Mouse (Mus musculus) hindbrain, embryonic 16.5 days (tissue): ENCODE data around the gene Trp63. TPM values are rescaled to one million over a fixed set of nuclear protein-coding genes. Genes with fewer than 3 reads are reported as not detected.

ENCODE experiments used
- ATAC-seq: fragments of 200-750 bp; cut with Nextera tagmentation; 2 replicates; pipeline ENCODE4 v1.8.0; 2017; ENCODE audit warnings: moderate TSS enrichment, moderate library complexity
- H3K27ac ChIP-seq: fragments of 300-500 bp; sonication (generic); 2 replicates; pipeline ENCODE4 v1.5.1; 2014; ENCODE audit warnings: low read depth, mild to moderate bottlenecking, control low read depth, low read length, moderate library complexity
- H3K27me3 ChIP-seq: fragments of 300-500 bp; sonication (generic); replicated peaks from 2 replicates; pipeline ENCODE4 v1.6.1; 2014; ENCODE audit warnings: low read length; ENCODE audit not compliant: control insufficient read depth, insufficient read depth
- H3K36me3 ChIP-seq: fragments of 300-500 bp; sonication (generic); 2 replicates; pipeline ENCODE4 v1.6.1; 2014; ENCODE audit warnings: mild to moderate bottlenecking, low read length, moderate library complexity, mixed read lengths; ENCODE audit not compliant: control insufficient read depth, insufficient read depth
- H3K4me1 ChIP-seq: fragments of 300-500 bp; sonication (generic); 2 replicates; pipeline ENCODE4 v1.6.1; 2014; ENCODE audit warnings: low read depth, low read length; ENCODE audit not compliant: control insufficient read depth, insufficient read depth
- H3K4me2 ChIP-seq: fragments of 300-500 bp; sonication (generic); 2 replicates; pipeline ENCODE4 v1.6.1; 2014; ENCODE audit warnings: mild to moderate bottlenecking, low read length, control low read depth, moderate library complexity
- H3K4me3 ChIP-seq: fragments of 300-500 bp; sonication (generic); 2 replicates; pipeline ENCODE4 v1.5.1; 2014; ENCODE audit warnings: mild to moderate bottlenecking, low read length, control low read depth, moderate library complexity
- H3K9ac ChIP-seq: fragments of 300-500 bp; sonication (generic); 2 replicates; pipeline ENCODE4 v1.6.1; 2014; ENCODE audit warnings: low read depth, mild to moderate bottlenecking, control low read depth, low read length, moderate library complexity
- H3K9me3 ChIP-seq: fragments of 300-500 bp; sonication (generic); 2 replicates; pipeline ENCODE4 v1.6.1; 2014; ENCODE audit warnings: mild to moderate bottlenecking, low read length, moderate library complexity; ENCODE audit not compliant: control insufficient read depth
- WGBS: fragments of 180-500 bp; shearing (Covaris S2); extraction: QIAGEN DNeasy Blood & Tissue Kit; methylation state at CpG from one replicate; pipeline ENCODE4 v1.1.7; 2014; 5-methylcytosine and 5-hydroxymethylcytosine counted together
- polyA plus RNA-seq: library from polyadenylated mRNA; unstranded; fragments of >200 nt; fragmentation: Nextera tagmentation; extraction: Ambion mirVana; gene quantifications from 2 replicates; pipeline ENCODE4 v1.2.1, GENCODE M21; 2015

The Trp63 gene
- polyA plus RNA-seq, 1 experiment from 2014 or later, result 0.18 TPM

DNA sequence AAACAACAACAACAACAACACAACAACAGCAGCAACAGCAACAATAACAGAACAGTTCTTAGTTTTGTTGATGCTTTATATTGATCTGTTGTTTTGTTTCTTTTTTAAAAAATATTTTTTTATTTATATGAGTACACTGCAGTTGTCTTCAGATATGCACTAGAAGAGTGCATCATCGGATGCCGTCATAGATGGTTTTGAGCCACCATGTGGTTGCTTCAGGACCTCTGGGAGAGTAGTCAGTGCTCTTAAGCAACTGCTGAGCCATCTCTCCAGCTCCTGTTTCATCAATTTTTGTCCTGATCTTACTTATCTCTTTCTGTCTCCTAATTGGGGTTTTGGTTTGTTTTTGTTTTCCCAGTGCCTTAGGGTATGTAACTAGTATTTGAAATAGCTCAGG, 17.7 kb downstream of the Trp63 start:
- Histone ChIP-seq H3K9ac (no peak overlapping the region), H3K27me3 (no peaks in the 10 kb centered on the region), H3K4me1 (no peaks in the 10 kb centered on the region), H3K4me3 (no peak overlapping the region), H3K9me3 (no peaks in the 10 kb centered on the region), H3K36me3 (no peaks in the 10 kb centered on the region), H3K4me2 (no peak overlapping the region), H3K27ac (no peak overlapping the region)
- ATAC-seq, result no peak
- WGBS, result 98% methylated on average over 2 of the region's 2 CpGs

GRCm38 (mm10) chr16:25706260-25706659, 22.7 kb downstream of the Trp63 start:
- H3K4me3 ChIP-seq, result no peak overlapping the region
- no peak for ATAC-seq
- no peak overlapping the region for H3K4me2 ChIP-seq
- H3K9ac ChIP-seq, result no peak overlapping the region
- no peaks in the 10 kb centered on the region for H3K9me3 ChIP-seq
- H3K4me1 ChIP-seq, result no peaks in the 10 kb centered on the region
- no peaks in the 10 kb centered on the region for H3K36me3 ChIP-seq
- no peak overlapping the region for H3K27ac ChIP-seq
- H3K27me3 ChIP-seq, result no peaks in the 10 kb centered on the region

GRCm38 (mm10) chr16:25715790-25716189, 32.2 kb downstream of the Trp63 start:
- no peak overlapping the region for H3K4me3 ChIP-seq
- H3K4me1 ChIP-seq, result no peaks in the 10 kb centered on the region
- no peaks in the 10 kb centered on the region for H3K36me3 ChIP-seq
- ATAC-seq, result no peak
- no peaks in the 10 kb centered on the region for H3K27me3 ChIP-seq
- no peaks in the 10 kb centered on the region for H3K9me3 ChIP-seq
- no peak overlapping the region for H3K4me2 ChIP-seq
- no peak overlapping the region for H3K9ac ChIP-seq
- WGBS, result 85% methylated on average over 3 of the region's 3 CpGs
- no peak overlapping the region for H3K27ac ChIP-seq

DNA sequence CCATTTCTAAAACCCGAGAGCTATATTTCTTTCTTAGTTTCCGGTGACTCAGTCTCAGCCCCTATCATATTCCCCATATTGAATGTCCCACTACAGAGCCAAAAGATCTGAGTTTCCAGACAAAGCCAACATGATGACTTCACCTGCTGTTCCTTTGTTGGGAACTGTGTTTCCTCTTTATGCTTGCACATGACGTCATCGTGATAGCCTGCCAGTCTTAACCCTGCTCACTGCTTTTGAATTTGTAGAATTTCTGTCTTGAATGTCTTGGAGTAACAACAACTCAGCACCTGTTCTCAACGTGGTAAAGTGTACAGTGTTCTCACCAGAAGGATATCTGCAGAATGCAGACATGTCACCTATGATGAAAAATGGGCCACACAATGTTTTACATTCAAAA, 39.6 kb downstream of the Trp63 start:
- no peak for ATAC-seq
- Histone ChIP-seq H3K4me2 (no peak overlapping the region), H3K9me3 (no peaks in the 10 kb centered on the region), H3K27ac (no peak overlapping the region), H3K4me3 (no peak overlapping the region), H3K9ac (no peak overlapping the region), H3K27me3 (no peaks in the 10 kb centered on the region), H3K36me3 (no peaks in the 10 kb centered on the region), H3K4me1 (no peaks in the 10 kb centered on the region)
- WGBS, result 73% methylated on average over 5 of the region's 5 CpGs

DNA sequence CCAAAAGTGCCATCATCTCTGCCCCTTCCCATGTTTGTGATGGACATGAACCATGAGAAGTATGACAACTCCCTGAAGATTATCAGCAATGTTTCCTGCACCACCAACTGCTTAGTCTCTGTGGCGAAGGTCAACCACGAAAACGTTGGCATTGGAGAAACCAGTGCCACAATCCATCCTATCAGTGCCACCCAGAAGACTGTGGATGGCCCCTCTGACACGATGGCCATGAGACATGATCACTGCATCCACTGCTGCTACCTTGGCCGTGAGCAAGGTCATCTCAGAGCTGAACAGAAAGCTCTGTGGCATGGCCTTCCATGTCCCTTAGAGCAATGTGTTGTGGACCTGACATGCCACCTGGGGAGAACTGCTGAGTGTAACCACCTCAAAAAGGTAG, 43.4 kb downstream of the Trp63 start:
- H3K36me3 ChIP-seq, result no peaks in the 10 kb centered on the region
- H3K4me2 ChIP-seq, result no peak overlapping the region
- WGBS, result 95% methylated on average over 5 of the region's 5 CpGs
- no peak overlapping the region for H3K4me3 ChIP-seq
- no peak overlapping the region for H3K9ac ChIP-seq
- H3K4me1 ChIP-seq, result no peaks in the 10 kb centered on the region
- no peak overlapping the region for H3K27ac ChIP-seq
- no peaks in the 10 kb centered on the region for H3K27me3 ChIP-seq
- no peaks in the 10 kb centered on the region for H3K9me3 ChIP-seq
- ATAC-seq, result no peak

DNA sequence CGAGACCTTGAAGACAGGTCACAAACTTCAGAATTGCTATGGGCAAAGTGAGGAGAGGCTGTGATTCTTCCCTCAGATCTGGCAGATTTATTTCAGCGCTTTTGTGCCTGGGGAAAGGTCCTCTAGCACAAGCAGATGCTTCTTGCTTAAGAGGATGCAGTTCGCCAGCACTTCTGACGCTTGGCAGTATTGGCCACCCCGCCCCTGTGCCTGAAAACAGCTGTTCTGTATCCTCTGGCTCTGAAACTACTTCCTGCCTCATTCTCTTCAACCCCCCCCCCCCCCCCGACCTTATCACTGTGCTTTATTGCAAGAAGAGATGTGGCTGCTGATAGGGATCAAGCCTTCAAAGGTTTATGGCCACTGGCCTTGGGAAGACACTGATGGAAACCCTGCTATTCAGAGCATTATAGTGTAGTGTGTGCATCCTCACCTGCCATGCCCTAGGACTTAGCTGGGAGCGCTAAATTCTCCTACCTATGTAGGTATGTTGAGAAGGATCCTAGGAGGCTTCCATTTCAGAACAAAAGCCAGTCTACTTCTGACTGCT, 44.5 kb downstream of the Trp63 start:
- no peaks in the 10 kb centered on the region for H3K9me3 ChIP-seq
- WGBS, result 69% methylated on average over 7 of the region's 7 CpGs
- no peak overlapping the region for H3K4me3 ChIP-seq
- no peak overlapping the region for H3K27ac ChIP-seq
- no peak for ATAC-seq
- no peaks in the 10 kb centered on the region for H3K36me3 ChIP-seq
- H3K4me1 ChIP-seq, result no peaks in the 10 kb centered on the region
- H3K9ac ChIP-seq, result no peak overlapping the region
- no peak overlapping the region for H3K4me2 ChIP-seq
- H3K27me3 ChIP-seq, result no peaks in the 10 kb centered on the region

GRCm38 (mm10) chr16:25736912-25737311, 53.3 kb downstream of the Trp63 start:
- no peak for ATAC-seq
- Histone ChIP-seq H3K4me1 (no peaks in the 10 kb centered on the region), H3K27ac (no peak overlapping the region), H3K4me3 (no peak overlapping the region), H3K36me3 (no peaks in the 10 kb centered on the region), H3K9ac (no peak overlapping the region), H3K27me3 (no peaks in the 10 kb centered on the region), H3K4me2 (no peak overlapping the region), H3K9me3 (no peaks in the 10 kb centered on the region)
- WGBS, result 80% methylated on average over 3 of the region's 3 CpGs

DNA sequence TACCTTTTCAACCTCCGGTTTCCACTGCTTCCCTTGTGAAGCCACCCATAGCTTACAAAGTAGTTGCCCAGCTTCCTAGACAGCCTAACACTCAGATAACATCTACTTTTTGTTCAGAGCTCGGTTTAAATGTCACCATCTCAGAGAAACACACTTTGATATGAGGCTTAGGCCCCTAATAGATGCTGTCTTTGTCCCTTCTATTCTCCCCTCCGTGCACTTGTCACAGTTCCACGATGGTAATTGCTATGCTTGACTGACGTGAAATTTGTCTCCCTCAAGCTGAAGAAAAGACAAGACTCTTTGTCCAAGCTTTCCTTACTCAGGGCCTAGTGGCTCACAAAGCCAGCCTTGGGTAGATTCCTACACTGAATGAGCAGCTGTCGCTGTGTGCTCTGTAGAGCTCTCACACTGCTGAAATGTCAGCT, 54.1 kb downstream of the Trp63 start:
- Histone ChIP-seq H3K9ac (no peak overlapping the region), H3K9me3 (no peaks in the 10 kb centered on the region), H3K4me1 (no peaks in the 10 kb centered on the region), H3K27me3 (no peaks in the 10 kb centered on the region), H3K27ac (no peak overlapping the region), H3K36me3 (no peaks in the 10 kb centered on the region), H3K4me2 (no peak overlapping the region), H3K4me3 (no peak overlapping the region)
- ATAC-seq, result peak; percentile 52; the same call in 1 of the 2 replicates
- 29% methylated on average over 6 of the region's 6 CpGs for WGBS

DNA sequence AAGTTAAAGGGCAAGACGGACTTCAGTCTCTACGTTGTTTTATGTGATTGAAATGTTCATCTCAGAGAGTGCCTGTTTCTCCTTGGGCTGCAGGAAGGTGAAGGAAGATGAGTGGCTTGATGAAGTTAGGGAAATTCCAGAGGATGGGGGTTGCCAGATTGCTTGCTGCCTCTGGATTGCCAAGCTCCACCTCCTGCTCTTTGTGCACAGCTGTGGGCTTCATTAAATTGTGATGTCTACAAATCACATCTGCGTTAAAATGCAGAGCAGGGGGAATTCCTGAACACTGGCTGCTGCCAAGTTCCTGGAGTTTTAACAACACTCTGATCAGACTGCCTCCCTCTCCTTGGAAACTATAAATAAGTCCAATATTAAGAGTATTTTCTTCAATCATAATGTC, 63.2 kb downstream of the Trp63 start:
- 0 out of 2 replicates have a peak, but pooled peaks have one; percentile 42 for ATAC-seq
- 37% methylated on average over 3 of the region's 3 CpGs for WGBS

GRCm38 (mm10) chr16:25751866-25752265, 68.3 kb downstream of the Trp63 start:
- H3K4me2 ChIP-seq, result no peak overlapping the region
- no peaks in the 10 kb centered on the region for H3K36me3 ChIP-seq
- H3K4me3 ChIP-seq, result no peak overlapping the region
- no peak overlapping the region for H3K27ac ChIP-seq
- no peak overlapping the region for H3K9ac ChIP-seq
- H3K9me3 ChIP-seq, result no peaks in the 10 kb centered on the region
- no peaks in the 10 kb centered on the region for H3K27me3 ChIP-seq
- peaks cover under 1% of the 10 kb centered on the region; the same call in 1 of the 2 replicates for H3K4me1 ChIP-seq
- WGBS, result 62% methylated on average over 11 of the region's 11 CpGs
- ATAC-seq, result no peak

More for the DNA sequence above, 63.2 kb downstream of the Trp63 start:
- Histone ChIP-seq H3K4me1 (peaks cover 2% of the 10 kb centered on the region; the same call in 1 of the 2 replicates), H3K4me3 (no peak overlapping the region), H3K27ac (no peak overlapping the region), H3K9me3 (no peaks in the 10 kb centered on the region), H3K4me2 (no peak overlapping the region), H3K27me3 (no peaks in the 10 kb centered on the region), H3K9ac (no peak overlapping the region), H3K36me3 (no peaks in the 10 kb centered on the region)
